8 mouse cellular contexts compared by ENCODE assay signal in the genomic region with DNA sequence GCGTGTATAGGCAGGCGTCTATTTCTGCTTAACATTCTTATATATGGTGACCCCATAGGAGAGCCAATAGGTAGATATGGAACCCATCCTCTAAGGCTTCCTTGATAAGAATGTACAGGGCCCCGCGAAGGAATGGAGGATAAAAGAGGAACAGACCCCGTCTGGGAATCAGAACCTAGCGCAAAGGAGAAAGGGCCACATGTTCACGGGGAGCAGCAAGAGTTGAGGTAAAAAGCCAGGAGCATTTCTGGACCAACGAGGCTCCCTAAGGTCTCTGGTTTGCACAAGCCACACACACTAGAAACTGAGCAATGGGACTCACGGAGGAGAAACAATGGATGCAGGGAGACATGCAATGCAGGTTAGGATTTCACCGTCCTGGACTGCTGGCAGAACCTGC. TPM values are rescaled to one million over a fixed set of nuclear protein-coding genes. Genes with fewer than 3 reads are reported as not detected.
DNase-seq lines count a peak whose midpoint lies in the region; ATAC-seq and TF ChIP-seq lines count a peak whose summit lies in the region.

No protein-coding gene starts in this region.

- H3K36me3 ChIP-seq in lung, embryonic 15.5 days, result peaks cover 43% of the 10 kb centered on the region
- H3K36me3 ChIP-seq in embryonic facial prominence, embryonic 15.5 days, result peaks cover 37% of the 10 kb centered on the region
- H3K36me3 ChIP-seq in limb, embryonic 12.5 days, result peaks cover 44% of the 10 kb centered on the region

- DNase-seq in lung, postnatal 14 days, result no peak
- no peak for DNase-seq in embryo, embryonic 10.5 days (ENCODE audit: low spot score)
- no peak for DNase-seq in layer of hippocampus, postnatal 14 days (ENCODE audit: low spot score in 2 of 2)
- no peak for DNase-seq in layer of hippocampus, adult 18-20 months (ENCODE audit: low spot score in 2 of 2)

- H3K9me3 ChIP-seq in lung, embryonic 15.5 days, result no peaks in the 10 kb centered on the region
- no peaks in the 10 kb centered on the region for H3K9me3 ChIP-seq in embryonic facial prominence, embryonic 15.5 days (replicated peaks)
- no peaks in the 10 kb centered on the region for H3K9me3 ChIP-seq in limb, embryonic 12.5 days

- H3K4me1 ChIP-seq in lung, embryonic 15.5 days, result peaks cover 31% of the 10 kb centered on the region
- peaks cover 15% of the 10 kb centered on the region for H3K4me1 ChIP-seq in embryonic facial prominence, embryonic 15.5 days
- H3K4me1 ChIP-seq in limb, embryonic 12.5 days (replicated peaks), result peaks cover 20% of the 10 kb centered on the region
- H3K4me1 ChIP-seq in olfactory bulb, adult 2 months (ENCODE audit: control insufficient read depth, insufficient read depth, low read length), result peaks cover 12% of the 10 kb centered on the region

- no peak for TF ChIP-seq POLR2A in olfactory bulb, adult 2 months (IDR thresholded peaks at IDR 0.05; ENCODE audit: insufficient read depth, low read depth, low read length)

- H3K4me3 ChIP-seq in lung, embryonic 15.5 days, result peak overlapping the region; percentile 95
- H3K4me3 ChIP-seq in embryonic facial prominence, embryonic 15.5 days (replicated peaks), result peak overlapping the region; percentile 98
- peak overlapping the region; percentile 97 for H3K4me3 ChIP-seq in limb, embryonic 12.5 days (replicated peaks)
- peak overlapping the region; percentile 95 for H3K4me3 ChIP-seq in olfactory bulb, adult 2 months (ENCODE audit: insufficient read depth, low read depth, low read length)

- H3K9ac ChIP-seq in lung, embryonic 15.5 days, result peak overlapping the region; percentile 95
- H3K9ac ChIP-seq in embryonic facial prominence, embryonic 15.5 days, result peak overlapping the region; percentile 93
- H3K9ac ChIP-seq in limb, embryonic 12.5 days (replicated peaks), result peak overlapping the region; percentile 98

- ATAC-seq in lung, embryonic 15.5 days (ENCODE audit: borderline replicate concordance, extremely low read depth, low FRiP score, low TSS enrichment), result no peak
- no peak for ATAC-seq in embryonic facial prominence, embryonic 15.5 days (ENCODE audit: insufficient number of reproducible peaks, low FRiP score, low TSS enrichment, low read depth)
- no peak; the same call in 1 of the 2 replicates for ATAC-seq in limb, embryonic 12.5 days (ENCODE audit: insufficient number of reproducible peaks, insufficient read depth, low FRiP score, low TSS enrichment, low read depth)

- 2% methylated on average over 10 of the region's 10 CpGs for WGBS in lung, embryonic 15.5 days
- WGBS in embryonic facial prominence, embryonic 15.5 days, result 4% methylated on average over 10 of the region's 10 CpGs
- WGBS in limb, embryonic 12.5 days, result 5% methylated on average over 10 of the region's 10 CpGs
- WGBS in olfactory bulb, adult 2 months, result 6% methylated on average over 10 of the region's 10 CpGs

- H3K4me2 ChIP-seq in lung, embryonic 15.5 days, result peak overlapping the region; percentile 75
- H3K4me2 ChIP-seq in embryonic facial prominence, embryonic 15.5 days (replicated peaks), result peak overlapping the region; percentile 72
- peak overlapping the region; percentile 71 for H3K4me2 ChIP-seq in limb, embryonic 12.5 days

- TF ChIP-seq CTCF in olfactory bulb, adult 2 months (IDR thresholded peaks at IDR 0.05; ENCODE audit: insufficient read depth, low read depth, low read length), result no peak

- peak overlapping the region; percentile 97 for H3K27ac ChIP-seq in lung, embryonic 15.5 days
- H3K27ac ChIP-seq in embryonic facial prominence, embryonic 15.5 days (replicated peaks), result peak overlapping the region; percentile 93
- peak overlapping the region; percentile 96 for H3K27ac ChIP-seq in limb, embryonic 12.5 days
- no peak overlapping the region for H3K27ac ChIP-seq in olfactory bulb, adult 2 months (ENCODE audit: insufficient read depth, low read depth, low read length)

- no peaks in the 10 kb centered on the region for H3K27me3 ChIP-seq in lung, embryonic 15.5 days
- H3K27me3 ChIP-seq in embryonic facial prominence, embryonic 15.5 days, result no peaks in the 10 kb centered on the region
- H3K27me3 ChIP-seq in limb, embryonic 12.5 days, result no peaks in the 10 kb centered on the region

RNA-seq across cellular contexts. Expression of gene Fkbp4, which starts 1.2 kb away (rescaled TPM):
- 470 and 477 TPM in 2 replicates for polyA plus RNA-seq in lung, embryonic 15.5 days (2015; fragmentation: Nextera tagmentation; extraction: Ambion mirVana)
- 341 and 347 TPM in 2 replicates for polyA plus RNA-seq in embryonic facial prominence, embryonic 15.5 days (2015; fragmentation: Nextera tagmentation; extraction: Ambion mirVana)
- polyA plus RNA-seq in limb, embryonic 12.5 days (2016; fragmentation: Nextera tagmentation; extraction: Ambion mirVana), result 548 and 573 TPM in 2 replicates
- not detected in 2 replicates for polyA plus RNA-seq in olfactory bulb, adult 2 months (2012; ENCODE audit: insufficient read depth, insufficient read length, low replicate concordance, missing spikeins)
- 100 to 1,000 TPM in 1 of 2 experiments, 10 to 100 TPM in 1; 90.5 to 105 TPM for total RNA-seq in layer of hippocampus, postnatal 14 days (2021)
- 100 to 1,000 TPM; 123 to 132 TPM for total RNA-seq in layer of hippocampus, adult 18-20 months (2021)

RNA-seq across cellular contexts. Expression of gene Itfg2, which starts 12.6 kb away (rescaled TPM):
- 33.4 and 33.7 TPM in 2 replicates for polyA plus RNA-seq in lung, embryonic 15.5 days (2015; fragmentation: Nextera tagmentation; extraction: Ambion mirVana)
- polyA plus RNA-seq in embryonic facial prominence, embryonic 15.5 days (2015; fragmentation: Nextera tagmentation; extraction: Ambion mirVana), result 33.0 and 33.5 TPM in 2 replicates
- 35.9 and 39.3 TPM in 2 replicates for polyA plus RNA-seq in limb, embryonic 12.5 days (2016; fragmentation: Nextera tagmentation; extraction: Ambion mirVana)
- polyA plus RNA-seq in olfactory bulb, adult 2 months (2012; ENCODE audit: insufficient read depth, insufficient read length, low replicate concordance, missing spikeins), result not detected in 2 replicates
- total RNA-seq in layer of hippocampus, postnatal 14 days (2021), result 10 to 100 TPM; 18.5 to 29.9 TPM
- total RNA-seq in layer of hippocampus, adult 18-20 months (2021), result 10 to 100 TPM; 21.1 to 26.3 TPM

RNA-seq across cellular contexts. Expression of gene Nrip2, which starts 38.2 kb away (rescaled TPM):
- polyA plus RNA-seq in lung, embryonic 15.5 days (2015; fragmentation: Nextera tagmentation; extraction: Ambion mirVana), result 3.0 and 3.7 TPM in 2 replicates
- polyA plus RNA-seq in embryonic facial prominence, embryonic 15.5 days (2015; fragmentation: Nextera tagmentation; extraction: Ambion mirVana), result 5.5 and 7.5 TPM in 2 replicates
- 3.5 and 4.2 TPM in 2 replicates for polyA plus RNA-seq in limb, embryonic 12.5 days (2016; fragmentation: Nextera tagmentation; extraction: Ambion mirVana)
- polyA plus RNA-seq in olfactory bulb, adult 2 months (2012; ENCODE audit: insufficient read depth, insufficient read length, low replicate concordance, missing spikeins), result not detected in 2 replicates
- total RNA-seq in layer of hippocampus, postnatal 14 days (2021), result 10 to 100 TPM in 1 of 2 experiments, 1 to 10 TPM in 1; 8.4 to 10.7 TPM
- 10 to 100 TPM; 14.6 to 16.4 TPM for total RNA-seq in layer of hippocampus, adult 18-20 months (2021)
